Comparison of ENCODE assay signal across 8 mouse cellular contexts in genomic region chr5:115415111-115416085, GRCm38 (mm10). TPM values are rescaled to one million over a fixed set of nuclear protein-coding genes. Genes with fewer than 3 reads are reported as not detected.
DNase-seq lines count a peak whose midpoint lies in the region; ATAC-seq lines count a peak whose summit lies in the region.
"Had no signal": no experiment of that assay in that cellular context is flagged by ENCODE, and none has a peak within 500 bp of the region (broad histone marks: within the 10 kb centered on the region; RNA-seq: fewer than 3 reads in every experiment).

No protein-coding gene starts in this region.

- no peak for DNase-seq in neural tube, embryonic 11.5 days (ENCODE audit: low spot score)
- DNase-seq in neural tube, embryonic 10.5 days (ENCODE audit: extremely low spot score, low spot score): no peak
- DNase-seq in thymus, postnatal 25 days: peak; percentile 41
- DNase-seq in frontal cortex, postnatal 10 days (ENCODE audit: low spot score in 2 of 2): no peak
- no peak for DNase-seq in spleen, adult 18-20 months

- WGBS in neural tube, embryonic 11.5 days: 65% methylated on average over 24 of the region's 24 CpGs
- WGBS in embryonic facial prominence, embryonic 15.5 days: 52% methylated on average over 24 of the region's 24 CpGs
- WGBS in limb, embryonic 15.5 days: 55% methylated on average over 24 of the region's 24 CpGs

- no peak overlapping the region for H3K27ac ChIP-seq in neural tube, embryonic 11.5 days (ENCODE audit: low read depth, low read length)
- H3K27ac ChIP-seq in embryonic facial prominence, embryonic 15.5 days (replicated peaks): 0 out of 2 replicates have a peak overlapping the region, but pooled peaks have one; percentile 34
- H3K27ac ChIP-seq in limb, embryonic 15.5 days: no peak overlapping the region
- H3K27ac ChIP-seq: liver, embryonic 14.5 days had no signal

- no peaks in the 10 kb centered on the region for H3K9me3 ChIP-seq in neural tube, embryonic 11.5 days (ENCODE audit: control insufficient read depth, low read length)
- no peaks in the 10 kb centered on the region for H3K9me3 ChIP-seq in embryonic facial prominence, embryonic 15.5 days (replicated peaks)
- H3K9me3 ChIP-seq in limb, embryonic 15.5 days: no peaks in the 10 kb centered on the region

- H3K27me3 ChIP-seq in neural tube, embryonic 11.5 days (ENCODE audit: control insufficient read depth, insufficient read depth, low read length): no peaks in the 10 kb centered on the region
- no peaks in the 10 kb centered on the region for H3K27me3 ChIP-seq in embryonic facial prominence, embryonic 15.5 days
- H3K27me3 ChIP-seq in limb, embryonic 15.5 days: no peaks in the 10 kb centered on the region

- H3K9ac ChIP-seq in neural tube, embryonic 11.5 days (ENCODE audit: low read length): peak overlapping the region; percentile 18; the same call in 1 of the 2 replicates
- H3K9ac ChIP-seq in embryonic facial prominence, embryonic 15.5 days: peak overlapping the region; percentile 9; the same call in 1 of the 2 replicates
- no peak overlapping the region for H3K9ac ChIP-seq in limb, embryonic 15.5 days
- H3K9ac ChIP-seq: liver, embryonic 14.5 days had no signal

- ATAC-seq in neural tube, embryonic 11.5 days (ENCODE audit: insufficient read depth, low FRiP score, low TSS enrichment): no peak
- no peak for ATAC-seq in embryonic facial prominence, embryonic 15.5 days (ENCODE audit: insufficient number of reproducible peaks, low FRiP score, low TSS enrichment, low read depth)
- ATAC-seq in limb, embryonic 15.5 days (ENCODE audit: insufficient number of reproducible peaks, low FRiP score, low TSS enrichment, low read depth): no peak

- H3K4me2 ChIP-seq in neural tube, embryonic 11.5 days (ENCODE audit: low read depth): no peak overlapping the region
- H3K4me2 ChIP-seq in embryonic facial prominence, embryonic 15.5 days (replicated peaks): peak overlapping the region; percentile 40
- H3K4me2 ChIP-seq in limb, embryonic 15.5 days: peak overlapping the region; percentile 26; the same call in 1 of the 2 replicates

- peak overlapping the region; percentile 8 for H3K4me3 ChIP-seq in neural tube, embryonic 11.5 days (ENCODE audit: low read depth, low read length)
- peak overlapping the region; percentile 23 for H3K4me3 ChIP-seq in embryonic facial prominence, embryonic 15.5 days (replicated peaks)
- peak overlapping the region; percentile 4; the same call in 1 of the 2 replicates for H3K4me3 ChIP-seq in limb, embryonic 15.5 days

- H3K4me1 ChIP-seq in neural tube, embryonic 11.5 days (ENCODE audit: control insufficient read depth, insufficient read depth, low read length): no peaks in the 10 kb centered on the region
- H3K4me1 ChIP-seq in embryonic facial prominence, embryonic 15.5 days: 0 out of 2 replicates have a peak, but pooled peaks cover 3% of the 10 kb centered on the region
- H3K4me1 ChIP-seq in limb, embryonic 15.5 days: peaks cover 3% of the 10 kb centered on the region; the same call in 1 of the 2 replicates

- H3K36me3 ChIP-seq in neural tube, embryonic 11.5 days (ENCODE audit: control insufficient read depth, insufficient read depth, low read length): no peaks in the 10 kb centered on the region
- H3K36me3 ChIP-seq in embryonic facial prominence, embryonic 15.5 days: no peaks in the 10 kb centered on the region
- no peaks in the 10 kb centered on the region for H3K36me3 ChIP-seq in limb, embryonic 15.5 days

RNA-seq across cellular contexts. Expression of gene Msi1, which starts 14.0 kb away (rescaled TPM):
- 138 and 147 TPM in 2 replicates for polyA plus RNA-seq in neural tube, embryonic 11.5 days (2014; fragmentation: Nextera tagmentation; extraction: Ambion mirVana)
- polyA plus RNA-seq in embryonic facial prominence, embryonic 15.5 days (2015; fragmentation: Nextera tagmentation; extraction: Ambion mirVana): 14.1 and 19.1 TPM in 2 replicates
- 8.2 and 8.4 TPM in 2 replicates for polyA plus RNA-seq in limb, embryonic 15.5 days (2015; fragmentation: Nextera tagmentation; extraction: Ambion mirVana)

RNA-seq across cellular contexts. Expression of gene Pla2g1b, which starts 50.7 kb away (rescaled TPM):
- polyA plus RNA-seq in neural tube, embryonic 11.5 days (2014; fragmentation: Nextera tagmentation; extraction: Ambion mirVana): not detected in 2 replicates
- not detected in 2 replicates for polyA plus RNA-seq in embryonic facial prominence, embryonic 15.5 days (2015; fragmentation: Nextera tagmentation; extraction: Ambion mirVana)
- polyA plus RNA-seq in limb, embryonic 15.5 days (2015; fragmentation: Nextera tagmentation; extraction: Ambion mirVana): not detected in 2 replicates
- polyA plus RNA-seq: liver, embryonic 14.5 days had no signal
